Mouse (Mus musculus) lung, postnatal 14 days (tissue): Measurements from ENCODE around the gene Zbtb24.
"Not testable (repeated sequence)": the region's sequence is repeated elsewhere in the genome, so short reads cannot be mapped to it uniquely, and the experiment has no call there.

Source experiments
- DNase-seq: peaks from one replicate; pipeline ENCODE4 v3.0.0; 2021

Zbtb24 gene

DNA sequence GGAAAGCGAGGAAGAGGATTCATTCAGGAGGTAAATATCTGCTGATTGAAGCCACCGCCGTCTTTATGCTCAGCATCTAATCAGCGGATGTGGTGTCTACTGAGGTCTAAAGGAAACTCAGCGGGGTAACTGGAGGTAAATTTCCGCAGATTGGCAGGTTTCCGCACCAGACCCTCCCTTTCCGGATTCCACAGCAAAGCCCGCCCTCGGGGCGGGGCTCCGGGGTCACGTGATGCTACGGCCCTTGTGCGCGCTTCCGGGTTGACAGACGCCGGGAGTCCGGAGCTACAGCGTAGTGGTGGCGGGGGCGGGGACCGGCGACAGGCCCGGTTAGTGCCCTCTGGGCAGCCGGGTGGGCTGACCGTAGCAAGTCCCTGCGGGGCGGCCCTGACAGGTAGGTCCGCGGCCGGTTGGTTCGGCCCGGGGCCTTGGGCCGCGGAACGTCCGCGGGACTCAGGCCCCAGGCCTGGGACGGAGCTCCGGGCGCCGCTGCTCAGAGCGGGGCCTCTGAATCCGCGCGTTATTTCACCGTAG lies at the start of gene Zbtb24:
TSS of gene Zbtb24 (plus strand) at position 247 of the 534 bp plus-strand sequence.
- peak; percentile 97 for DNase-seq

DNA sequence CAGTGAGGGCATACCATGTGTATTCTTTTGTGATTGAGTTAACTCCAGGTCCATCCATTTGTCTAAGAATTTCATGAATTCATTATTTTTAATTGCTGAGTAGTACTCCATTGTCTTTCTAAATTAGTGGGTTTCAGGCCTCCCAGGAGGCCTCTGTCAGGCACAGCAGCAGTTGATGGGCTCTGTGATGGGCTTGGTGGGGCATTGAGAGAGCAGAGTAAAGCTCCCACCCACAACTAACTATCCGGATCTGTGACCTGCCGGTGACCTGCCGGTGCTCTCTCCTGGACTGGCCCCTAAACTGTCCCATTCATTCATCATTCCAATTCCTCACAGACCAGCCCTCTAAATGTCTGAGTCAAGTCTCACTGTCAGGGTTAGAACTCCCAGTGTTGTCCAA lies 49.1 kb upstream of the Zbtb24 start:
- DNase-seq = no peak

DNA sequence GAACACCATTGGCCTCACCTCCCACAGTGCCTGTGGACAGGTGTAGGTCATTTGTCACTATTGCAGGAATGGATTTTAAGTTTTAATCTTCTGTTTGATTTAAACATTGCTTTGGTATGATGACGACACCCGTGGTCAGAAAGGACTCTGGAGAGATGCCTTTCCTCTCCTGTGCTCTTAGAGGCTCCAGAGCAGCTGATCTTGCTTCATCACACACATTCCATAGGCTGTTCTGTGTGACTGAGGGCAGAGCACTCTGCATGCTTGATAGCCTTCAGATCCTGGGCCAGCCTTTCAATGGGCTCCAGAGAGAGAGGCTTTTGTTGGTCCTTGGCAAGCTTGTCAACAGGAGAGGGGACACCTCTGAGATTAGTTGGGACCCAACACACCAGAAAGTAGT lies 46.8 kb upstream of the Zbtb24 start:
- DNase-seq = no peak

DNA sequence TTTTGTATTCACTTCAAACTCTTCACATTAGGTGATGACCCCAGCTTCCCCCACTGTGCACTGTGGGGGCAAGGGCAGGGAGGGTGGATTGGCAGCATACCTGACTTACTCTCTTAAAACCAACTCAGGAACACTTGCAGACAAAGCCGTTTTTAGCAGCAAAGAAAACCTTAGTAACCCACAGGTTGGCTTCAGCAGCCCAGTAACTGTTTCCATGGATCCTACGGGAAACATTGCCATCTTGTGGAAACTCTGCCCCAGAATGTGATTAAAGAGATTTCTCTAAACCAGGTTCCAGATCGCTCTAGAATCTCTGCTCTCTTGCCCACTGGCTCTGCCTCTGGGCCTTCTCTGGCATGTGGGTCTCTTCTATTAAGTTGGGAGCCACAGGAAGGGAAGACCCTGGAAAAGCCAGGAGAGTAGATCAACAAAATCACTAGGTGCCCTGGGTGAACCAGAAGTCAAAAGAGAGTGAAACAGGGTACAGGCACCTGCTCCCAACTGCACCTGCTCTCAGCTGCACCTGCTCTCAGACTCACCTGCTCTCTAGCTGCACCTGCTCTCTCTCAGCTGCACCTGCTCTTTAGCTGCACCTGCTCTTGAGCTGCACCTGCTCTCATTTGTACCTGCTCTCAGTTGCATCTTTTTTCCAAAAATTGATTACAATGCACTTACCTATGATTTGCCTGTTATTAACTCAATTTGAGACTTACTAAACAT lies 46.1 kb upstream of the Zbtb24 start:
- peak; percentile 25 for DNase-seq

DNA sequence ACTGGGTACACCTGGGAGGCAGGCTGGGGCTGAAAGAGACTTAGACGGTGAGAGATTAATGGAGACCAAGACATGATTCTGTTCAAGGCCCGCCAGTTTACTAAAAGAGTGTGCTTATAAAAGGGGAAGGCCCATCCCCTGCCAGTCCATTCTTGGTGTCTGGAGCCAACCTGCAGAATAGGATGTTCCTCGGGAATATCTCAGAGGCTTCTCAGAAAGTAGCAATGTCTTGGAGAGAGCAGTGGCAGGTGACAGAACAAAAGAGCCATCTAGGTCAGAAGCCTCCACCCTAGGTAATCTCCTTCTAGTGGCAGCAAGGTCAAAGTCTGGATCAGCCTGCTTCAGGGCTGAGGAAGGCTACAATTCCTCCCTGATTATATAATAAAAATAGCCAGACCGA lies 40.0 kb upstream of the Zbtb24 start:
- DNase-seq = not testable (repeated sequence)

DNA sequence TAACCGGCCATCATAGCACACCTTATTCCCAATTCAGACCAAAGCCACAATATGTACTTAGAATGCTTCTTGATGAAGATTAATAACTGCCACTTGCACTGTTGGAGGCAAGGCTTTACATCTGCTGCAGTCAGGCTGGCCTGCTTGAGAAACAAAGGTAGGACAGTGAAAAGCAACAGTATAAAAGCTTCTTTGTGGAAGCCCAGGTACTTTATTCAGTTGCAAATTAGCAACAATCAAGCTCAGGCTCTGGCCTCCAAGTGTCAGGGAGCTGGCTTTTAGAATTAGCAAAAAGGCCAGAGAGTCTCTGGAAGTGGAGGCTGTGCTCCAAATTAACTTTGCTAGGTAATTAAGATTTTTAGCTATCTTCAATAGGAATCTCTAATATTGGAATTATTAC lies 39.4 kb upstream of the Zbtb24 start:
- not testable (repeated sequence) for DNase-seq

DNA sequence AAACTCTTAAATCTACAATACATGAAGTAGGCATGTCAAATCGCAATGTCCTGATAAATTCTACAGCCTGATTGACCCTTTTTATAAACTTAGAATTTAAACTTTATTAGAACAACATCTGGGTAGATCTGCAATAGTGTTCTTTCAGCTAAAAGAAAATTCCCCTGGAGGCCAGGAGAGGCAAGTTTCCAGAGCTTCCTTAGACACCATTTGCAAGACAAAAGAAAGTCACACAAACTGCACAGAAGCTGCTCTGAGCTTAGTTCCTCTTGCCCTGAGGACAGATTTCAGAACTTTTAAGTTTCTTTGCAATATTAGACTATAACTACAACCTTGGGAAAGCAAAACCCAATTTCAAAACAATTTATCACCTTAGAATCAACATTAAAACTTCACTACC lies 36.7 kb upstream of the Zbtb24 start:
- DNase-seq = not testable (repeated sequence)

DNA sequence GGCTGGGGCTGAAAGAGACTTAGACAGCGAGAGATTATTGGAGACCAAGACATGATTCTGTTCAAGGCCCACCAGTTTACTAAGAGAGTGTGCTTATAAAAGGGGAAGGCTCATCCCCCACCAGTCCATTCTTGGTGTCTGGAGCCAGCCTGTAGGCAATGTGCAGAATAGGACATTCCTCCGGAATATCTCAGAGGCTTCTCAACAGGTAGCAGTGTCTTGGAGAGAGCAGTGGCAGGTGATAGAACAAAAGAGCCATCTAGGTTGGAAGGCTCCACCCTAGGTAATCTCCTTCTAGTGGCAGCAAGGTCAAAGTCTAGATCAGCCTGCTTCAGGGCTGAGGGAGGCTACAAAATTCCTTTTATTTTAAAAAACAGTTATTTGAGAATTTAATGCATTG lies 34.8 kb upstream of the Zbtb24 start:
- DNase-seq = not testable (repeated sequence)

DNA sequence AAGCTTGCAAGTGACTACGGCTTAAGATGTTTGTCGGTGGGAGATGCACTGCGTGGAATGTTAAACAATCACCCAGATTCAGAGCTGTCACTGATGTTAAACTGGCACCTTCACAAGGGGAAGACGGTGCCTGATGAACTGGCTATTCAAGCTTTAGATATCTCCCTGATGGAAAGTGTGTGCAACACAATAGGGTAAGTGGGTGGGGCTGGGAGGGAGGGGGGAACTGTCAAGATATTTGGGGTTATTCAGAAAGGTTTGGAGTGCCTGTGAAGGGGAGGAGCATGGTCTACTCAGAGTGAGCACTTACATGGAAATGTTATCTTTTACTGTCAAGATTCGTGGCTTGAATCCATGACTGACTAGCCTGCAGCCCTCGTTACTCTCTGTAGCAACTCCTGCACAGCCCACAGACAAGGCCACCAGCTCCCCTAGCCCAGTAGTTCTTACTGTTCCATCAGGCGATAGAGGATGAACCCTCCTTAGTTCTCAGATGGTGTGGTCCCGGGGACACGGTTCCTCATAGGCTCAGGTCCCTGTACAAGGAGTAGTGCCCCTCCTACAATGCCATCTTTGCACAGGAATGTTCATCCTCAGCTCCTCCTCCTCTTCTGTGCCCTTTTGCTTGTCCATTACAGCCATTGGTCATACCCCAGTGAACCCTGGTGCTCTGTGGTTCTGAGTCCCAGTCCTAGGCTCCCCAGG lies 29.5 kb upstream of the Zbtb24 start:
- no peak for DNase-seq

DNA sequence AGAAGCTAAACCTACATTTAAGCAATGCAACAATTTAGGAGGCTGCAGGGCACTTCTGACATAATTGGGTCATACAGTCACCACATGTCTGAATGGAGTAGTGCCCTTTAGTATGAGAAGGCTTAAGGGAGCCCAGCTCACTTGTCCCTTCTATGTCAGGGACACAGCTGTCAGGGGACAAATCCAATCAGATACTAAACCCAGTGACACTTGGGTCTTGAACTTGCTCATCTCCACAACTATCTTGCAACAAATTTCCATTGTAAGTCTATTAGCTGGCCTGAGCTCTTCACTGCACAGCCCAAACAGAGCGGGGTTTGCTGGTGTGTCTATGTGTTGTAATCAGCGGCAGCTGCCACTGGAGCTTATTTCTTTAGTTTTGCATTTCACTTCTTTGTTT lies 26.5 kb upstream of the Zbtb24 start:
- DNase-seq = no peak

DNA sequence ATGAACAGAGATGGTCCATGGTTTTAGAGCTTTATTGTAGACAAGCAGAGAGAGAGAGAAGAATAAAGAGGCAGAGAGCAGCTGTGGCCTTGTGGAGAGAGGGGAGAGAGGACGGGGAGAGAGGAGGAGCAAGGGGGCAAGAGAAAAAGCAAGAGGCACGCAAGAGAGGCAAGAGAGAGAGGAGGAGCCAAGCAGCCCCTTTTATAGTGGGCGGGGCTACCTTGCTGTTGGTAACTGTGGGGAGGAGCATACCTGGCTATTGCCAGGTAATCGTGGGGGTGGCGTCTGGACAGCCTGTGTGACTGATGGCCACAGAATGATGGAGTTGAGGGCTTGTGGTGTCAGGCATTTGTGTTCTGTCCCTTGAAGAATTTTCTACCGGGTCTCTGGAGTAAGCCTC lies 23.8 kb upstream of the Zbtb24 start:
- no peak for DNase-seq

DNA sequence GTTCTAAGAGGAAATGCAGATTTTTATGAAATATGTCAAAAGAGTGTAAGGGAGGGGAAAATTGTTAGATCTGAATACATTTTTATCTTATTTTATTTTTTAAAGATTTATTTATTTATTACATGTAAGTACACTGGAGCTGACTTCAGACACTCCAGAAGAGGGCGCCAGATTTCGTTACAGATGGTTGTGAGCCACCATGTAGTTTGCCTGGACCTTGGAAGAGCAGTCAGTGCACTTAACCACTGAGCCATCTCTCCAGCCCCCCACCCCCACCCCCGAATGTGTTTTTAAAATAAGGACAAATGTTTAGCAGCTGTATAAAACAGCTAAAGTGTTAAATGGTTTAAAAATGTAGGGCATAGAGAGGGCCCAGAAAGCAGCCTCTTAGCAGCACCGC lies 15.6 kb upstream of the Zbtb24 start:
- DNase-seq = peak; percentile 73

DNA sequence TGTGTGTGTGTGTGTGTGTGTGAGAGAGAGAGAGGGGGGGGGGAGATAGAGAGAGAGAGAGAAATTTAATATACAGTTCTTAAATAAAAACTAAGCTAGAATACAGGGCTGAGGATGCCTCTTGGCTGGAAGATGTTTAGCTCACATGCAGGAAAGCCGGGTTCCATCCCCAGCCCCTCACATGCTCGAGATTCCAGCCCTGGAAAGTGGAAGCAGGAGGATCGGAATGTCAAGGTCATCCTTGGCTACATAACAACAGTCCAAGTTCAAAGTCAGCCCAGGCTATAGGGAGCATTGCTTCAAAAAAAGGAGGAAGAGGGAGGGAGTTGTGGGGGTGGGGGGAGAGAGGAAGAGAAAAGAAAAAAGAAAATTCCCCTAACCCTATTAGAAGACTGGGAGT lies 15.0 kb upstream of the Zbtb24 start:
- no peak for DNase-seq

DNA sequence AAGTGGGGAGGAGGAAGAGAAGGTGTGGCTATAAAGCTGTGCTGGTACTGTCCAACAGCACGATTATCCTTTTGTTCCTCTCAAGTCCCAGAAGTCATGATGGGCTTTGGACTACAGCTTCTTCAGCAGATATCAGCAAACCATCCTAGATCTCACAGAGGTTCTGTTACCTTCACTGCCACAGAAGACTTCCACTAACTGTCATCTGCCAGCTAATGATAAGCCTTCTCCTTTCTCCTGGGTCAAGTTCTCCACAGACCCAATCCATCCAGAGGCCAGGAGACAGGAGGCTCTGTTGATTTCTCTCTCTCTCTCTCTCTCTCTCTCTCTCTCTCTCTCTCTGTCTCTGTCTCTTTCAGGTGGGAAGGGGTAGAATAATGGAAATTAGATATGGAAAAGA lies 2.0 kb upstream of the Zbtb24 start:
- DNase-seq = no peak

DNA sequence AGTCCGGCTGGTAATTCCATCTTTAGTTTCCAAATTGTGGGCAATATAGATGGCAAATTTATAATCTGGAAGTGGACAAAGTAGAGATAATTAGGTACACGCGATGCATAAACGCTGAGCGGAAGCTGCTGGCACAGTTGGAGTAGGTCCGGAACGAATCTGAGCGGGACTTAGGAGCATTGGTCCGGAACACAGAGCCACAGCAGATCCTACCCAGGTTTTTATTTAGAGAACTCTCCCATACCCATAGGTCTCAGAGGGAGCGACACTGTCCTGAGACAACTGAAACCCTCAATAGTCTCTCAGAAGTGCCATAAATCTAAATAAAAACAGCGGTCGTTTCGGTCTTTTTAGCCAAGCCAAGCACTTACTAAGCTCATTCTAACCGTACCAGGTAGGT lies 499 bp upstream of the Zbtb24 start:
- peak; percentile 19 for DNase-seq

DNA sequence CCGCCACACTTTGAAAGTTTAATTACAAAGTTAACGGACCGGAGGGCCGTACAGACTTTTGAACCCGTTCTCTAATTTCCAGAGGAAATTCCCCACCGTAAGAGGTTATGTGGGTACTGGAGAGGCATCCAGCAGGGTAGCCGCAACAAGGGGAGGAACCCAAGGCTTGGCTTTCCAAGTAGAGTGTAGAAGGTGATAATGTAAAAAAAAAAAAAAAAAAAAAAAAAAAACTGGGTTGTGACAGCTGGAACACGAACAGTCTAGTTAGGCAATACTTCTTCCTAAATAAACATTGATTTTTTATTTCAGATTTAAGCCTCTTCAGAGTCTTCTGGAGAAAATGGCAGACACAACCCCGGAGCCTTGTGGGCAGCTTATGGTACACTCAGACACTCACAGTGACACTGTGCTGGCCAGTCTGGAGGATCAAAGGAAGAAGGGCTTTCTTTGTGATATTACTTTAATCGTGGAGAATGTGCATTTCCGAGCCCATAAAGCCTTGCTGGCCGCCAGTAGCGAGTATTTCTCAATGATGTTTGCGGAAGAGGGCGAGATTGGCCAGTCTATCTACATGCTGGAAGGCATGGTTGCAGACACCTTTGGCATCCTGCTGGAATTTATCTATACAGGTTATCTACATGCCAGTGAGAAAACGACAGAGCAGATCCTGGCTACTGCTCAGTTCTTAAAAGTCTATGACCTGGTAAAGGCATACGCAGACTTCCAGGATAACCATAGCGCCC lies 768 bp downstream of the Zbtb24 start:
- DNase-seq = no peak

DNA sequence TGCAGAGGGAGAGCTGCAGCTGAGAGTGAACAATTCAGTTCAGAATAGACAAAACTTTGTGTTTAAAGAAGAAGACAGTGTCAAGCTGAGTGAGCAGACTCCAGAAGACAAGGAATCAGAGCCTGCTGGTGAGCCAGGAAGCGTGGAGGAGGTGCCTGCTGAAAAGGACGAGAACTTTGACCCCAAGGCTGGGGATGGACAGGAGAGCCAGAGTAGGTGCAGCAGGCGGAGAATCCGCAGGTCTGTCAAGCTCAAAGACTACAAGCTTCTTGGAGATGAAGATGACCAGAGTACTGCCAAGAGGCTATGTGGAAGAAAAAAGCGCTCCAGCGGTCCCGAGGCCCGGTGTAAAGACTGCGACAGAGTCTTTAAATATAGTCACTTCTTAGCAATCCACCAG lies 1.5 kb downstream of the Zbtb24 start:
- DNase-seq = no peak

DNA sequence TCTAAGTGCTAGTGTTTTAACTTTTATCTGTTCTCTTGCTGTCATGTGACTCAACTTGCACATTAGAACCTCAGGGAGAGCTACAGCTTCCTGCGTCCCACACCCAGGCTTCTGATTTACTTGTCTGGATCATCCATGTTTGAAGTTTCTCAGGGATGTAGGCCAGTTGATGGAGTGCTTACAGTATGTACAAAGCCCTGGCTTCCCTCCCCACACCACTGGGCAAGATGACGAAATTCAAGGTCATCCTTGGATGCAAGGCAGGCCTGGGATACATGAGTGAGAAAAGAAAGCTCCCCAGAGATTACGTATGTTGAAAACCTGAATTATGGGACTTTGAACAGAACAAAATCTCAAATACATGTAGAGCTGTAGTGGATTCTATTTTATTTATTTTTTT lies 2.6 kb downstream of the Zbtb24 start:
- no peak for DNase-seq

DNA sequence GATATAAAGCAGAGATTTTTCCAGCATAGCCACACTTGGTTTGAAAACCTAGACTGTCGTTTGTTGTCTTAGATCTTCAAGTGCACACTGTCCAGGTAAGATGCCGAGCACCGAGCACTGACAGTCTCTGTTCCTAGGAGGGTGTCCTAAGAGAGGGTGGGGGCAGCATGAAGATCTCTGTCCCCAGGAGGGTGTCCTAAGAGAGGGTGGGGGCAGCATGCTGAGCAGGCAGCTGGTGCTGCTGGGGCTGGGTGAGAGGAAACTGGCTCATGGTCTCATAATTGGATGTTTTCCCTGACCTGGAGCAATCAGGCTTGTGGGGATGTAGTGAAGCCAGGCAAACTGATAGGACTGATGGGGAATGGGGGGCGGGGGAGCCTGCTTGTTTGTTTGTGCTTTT lies 9.8 kb downstream of the Zbtb24 start:
- no peak for DNase-seq

DNA sequence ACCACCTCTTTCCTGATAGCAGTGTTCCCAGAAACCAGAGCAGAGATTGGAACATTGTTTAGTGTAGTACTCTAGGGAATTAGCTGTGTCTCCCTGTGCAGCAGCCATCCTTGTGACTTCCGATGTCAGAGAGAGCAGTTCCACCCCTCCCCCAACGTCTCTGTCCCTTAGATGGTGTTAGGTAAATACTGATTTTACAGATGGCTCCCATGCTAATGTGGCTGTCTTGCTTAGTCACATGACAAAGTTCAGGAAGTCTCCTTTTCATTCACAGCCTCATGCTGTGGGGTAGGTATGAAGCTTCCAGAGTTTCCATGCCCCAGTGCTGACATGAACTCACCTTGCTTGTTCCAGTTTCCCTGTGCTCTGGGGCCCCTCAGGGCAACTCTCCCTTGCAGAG lies 10.3 kb downstream of the Zbtb24 start:
- no peak for DNase-seq

DNA sequence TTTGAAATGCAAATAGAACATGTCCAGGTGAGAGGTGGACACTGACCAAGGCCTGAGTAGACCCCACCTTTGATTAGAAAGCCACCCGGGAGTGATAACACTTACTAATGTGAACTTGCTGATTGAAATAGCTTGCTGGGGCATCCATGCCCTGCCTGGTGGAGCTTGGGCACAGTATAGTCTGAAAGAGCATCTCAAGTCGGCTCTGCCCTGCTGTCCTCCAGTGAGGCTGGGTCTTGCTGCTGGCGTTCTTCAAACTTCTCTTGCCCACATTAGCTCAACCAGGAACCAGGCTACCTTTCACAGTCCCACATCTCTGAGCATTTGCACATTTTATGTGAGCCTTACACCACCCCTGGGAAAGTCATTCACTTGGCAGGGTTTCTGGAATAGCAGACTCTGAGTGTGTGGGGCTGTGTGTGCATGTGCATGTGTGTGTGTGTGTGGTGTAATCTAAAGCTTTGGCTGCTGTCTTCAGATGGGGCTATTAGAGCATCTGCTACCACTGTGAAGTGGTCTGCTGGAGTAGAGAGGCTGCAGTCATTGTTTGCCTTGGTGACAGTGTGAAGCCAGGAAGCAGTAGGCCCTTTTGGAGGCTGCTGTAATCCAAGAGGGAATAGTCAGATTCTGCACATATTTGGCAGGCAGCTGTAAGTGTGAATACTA lies 11.0 kb downstream of the Zbtb24 start:
- no peak for DNase-seq

DNA sequence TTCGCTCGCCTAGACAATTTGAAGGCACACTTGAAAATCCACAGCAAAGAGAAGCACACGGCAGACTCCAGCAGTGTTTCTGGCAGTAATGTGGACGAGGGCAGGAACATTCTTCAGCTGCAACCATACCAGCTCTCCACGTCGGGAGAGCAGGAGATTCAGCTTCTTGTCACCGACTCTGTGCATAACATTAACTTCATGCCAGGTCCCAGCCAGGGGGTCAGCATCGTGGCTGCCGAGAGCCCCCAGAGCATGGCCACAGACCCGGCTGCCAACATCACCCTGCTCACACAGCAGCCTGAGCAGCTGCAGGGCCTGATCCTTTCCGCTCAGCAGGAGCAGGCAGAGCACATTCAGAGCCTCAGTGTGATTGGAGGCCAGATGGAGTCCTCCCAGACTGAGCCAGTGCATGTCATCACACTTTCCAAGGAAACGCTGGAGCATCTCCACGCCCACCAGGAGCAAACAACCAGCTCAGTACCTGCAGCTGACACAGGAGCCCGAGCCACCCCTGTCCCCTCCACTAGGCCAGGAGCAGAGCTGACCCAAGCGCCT lies 14.3 kb downstream of the Zbtb24 start:
- no peak for DNase-seq

DNA sequence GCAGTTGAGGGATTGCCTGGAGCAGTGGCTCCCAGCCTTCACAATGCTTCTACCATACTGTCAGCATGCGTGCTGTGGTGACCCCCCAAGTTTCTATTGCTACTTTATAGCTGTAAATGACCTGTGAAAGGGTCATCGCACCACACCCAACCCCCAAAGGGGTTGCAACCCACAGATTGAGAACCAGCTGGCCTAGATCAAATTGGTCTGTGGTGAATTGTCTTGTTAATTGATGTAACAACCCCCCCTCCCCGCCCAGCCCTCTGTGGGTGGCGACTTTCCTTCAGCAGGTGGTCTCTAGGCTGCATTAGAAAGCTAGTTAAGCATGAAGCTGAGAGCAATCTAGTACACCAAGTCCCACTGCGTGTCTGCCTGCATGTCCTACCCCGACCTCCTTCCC lies 17.1 kb downstream of the Zbtb24 start:
- no peak for DNase-seq
